Mouse (Mus musculus) limb, embryonic 13.5 days (tissue): ENCODE measurements around the gene Laptm4a. TPM values are rescaled to one million over a fixed set of nuclear protein-coding genes. Genes with fewer than 3 reads are reported as not detected.

Source experiments
- ATAC-seq: fragments of 200-750 bp; cut with Nextera tagmentation; 2 replicates; pipeline ENCODE4 v1.8.0; 2017; ENCODE audit warnings: low read depth, moderate number of reproducible peaks, moderate TSS enrichment; ENCODE audit not compliant: low FRiP score
- H3K27ac ChIP-seq: fragments of 300-500 bp; sonication (generic); 2 replicates; pipeline ENCODE4 v1.5.1; 2015; ENCODE audit warnings: inconsistent platforms, mild to moderate bottlenecking, moderate library complexity
- H3K27me3 ChIP-seq: fragments of 300-500 bp; sonication (generic); 2 replicates; pipeline ENCODE4 v1.6.1; 2015; ENCODE audit warnings: mild to moderate bottlenecking, inconsistent platforms
- H3K36me3 ChIP-seq: fragments of 300-500 bp; sonication (generic); 2 replicates; pipeline ENCODE4 v1.6.1; 2015; ENCODE audit warnings: inconsistent platforms, mild to moderate bottlenecking, moderate library complexity
- H3K4me1 ChIP-seq: fragments of 300-500 bp; sonication (generic); 2 replicates; pipeline ENCODE4 v1.6.1; 2015; ENCODE audit warnings: inconsistent platforms
- H3K4me2 ChIP-seq: fragments of 300-500 bp; sonication (generic); replicated peaks from 2 replicates; pipeline ENCODE4 v1.6.1; 2015; ENCODE audit warnings: inconsistent platforms, mild to moderate bottlenecking, moderate library complexity
- H3K4me3 ChIP-seq: fragments of 300-500 bp; sonication (generic); 2 replicates; pipeline ENCODE4 v1.5.1; 2015; ENCODE audit warnings: moderate library complexity, mild to moderate bottlenecking, inconsistent platforms
- H3K9ac ChIP-seq: fragments of 300-500 bp; sonication (generic); 2 replicates; pipeline ENCODE4 v1.6.1; 2015; ENCODE audit warnings: mild to moderate bottlenecking, inconsistent platforms
- H3K9me3 ChIP-seq: fragments of 300-500 bp; sonication (generic); 2 replicates; pipeline ENCODE4 v1.6.1; 2016; ENCODE audit warnings: inconsistent platforms
- WGBS: fragments of 180-500 bp; shearing (Covaris S2); methylation state at CpG from one replicate; pipeline ENCODE4 v1.1.7; 2015; 5-methylcytosine and 5-hydroxymethylcytosine counted together
- polyA plus RNA-seq: library from polyadenylated mRNA; unstranded; fragments of >200 nt; fragmentation: Nextera tagmentation; extraction: Ambion mirVana; gene quantifications from 2 replicates; pipeline ENCODE4 v1.2.1, GENCODE M21; 2015

Laptm4a gene
- polyA plus RNA-seq, 1 experiment from 2014 or later = 391 TPM

DNA sequence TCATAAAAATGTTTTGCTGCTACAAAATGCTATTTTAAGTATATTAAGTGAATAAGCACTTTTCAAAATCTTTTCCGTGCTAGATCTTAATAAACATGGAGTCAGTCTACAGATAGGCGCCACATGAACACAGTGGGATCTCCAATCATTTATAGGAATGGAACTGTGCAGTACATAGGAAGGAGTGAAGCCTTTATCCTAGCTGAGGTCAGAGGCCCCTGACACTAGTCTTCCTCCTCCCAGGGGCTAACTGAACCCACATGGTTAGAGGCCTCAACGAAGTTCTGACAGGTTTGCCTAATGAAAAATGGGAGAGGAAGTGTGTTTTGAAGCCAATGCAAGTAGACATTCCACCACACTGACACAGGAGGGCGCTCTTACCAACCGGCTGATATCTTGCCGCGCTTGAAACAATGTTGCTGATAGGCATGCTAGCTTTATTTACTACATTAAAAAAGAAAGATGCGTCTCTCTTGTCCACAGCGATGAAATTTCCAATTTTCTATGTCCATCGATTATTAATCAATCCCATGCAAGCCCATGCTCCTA lies 32.3 kb upstream of the Laptm4a start:
- no peaks in the 10 kb centered on the region for H3K9me3 ChIP-seq
- WGBS = 14% methylated on average over 10 of the region's 10 CpGs
- no peak for ATAC-seq

DNA sequence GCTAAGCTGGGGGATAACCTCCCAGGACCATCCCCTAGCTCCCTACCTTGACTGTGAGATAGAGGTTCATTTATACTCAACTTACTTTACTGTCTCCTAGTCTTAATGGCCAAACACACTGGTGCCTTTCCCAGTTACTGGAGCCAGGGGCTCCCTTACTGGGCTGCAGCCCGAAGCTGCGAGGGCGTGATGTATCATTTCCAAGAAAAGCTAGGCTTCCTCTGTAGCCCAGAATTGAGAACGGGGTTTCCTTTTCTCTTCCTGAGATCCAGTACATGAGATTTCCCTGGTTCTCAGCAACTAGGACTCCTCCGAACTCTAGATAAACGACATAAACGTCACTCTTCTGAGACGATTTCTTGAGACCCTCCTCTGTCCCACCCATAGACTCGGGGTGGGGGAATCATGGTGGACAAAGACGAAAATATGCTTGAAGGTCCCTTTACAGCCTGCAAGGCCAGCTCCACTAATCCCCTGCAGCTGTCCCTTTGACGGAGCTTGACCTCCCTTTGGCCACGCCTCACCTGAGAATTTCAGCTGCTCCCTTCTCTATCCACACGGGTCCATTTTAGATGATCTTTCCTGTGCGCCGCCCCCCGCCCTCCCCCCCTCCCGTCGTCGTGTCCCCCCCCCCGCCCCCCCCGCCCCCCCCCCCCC lies 28.5 kb upstream of the Laptm4a start:
- peak overlapping the region; percentile 45; the same call in 1 of the 2 replicates for H3K4me2 ChIP-seq

More for the DNA sequence above, 32.3 kb upstream of the Laptm4a start:
- Histone ChIP-seq H3K4me3 (no peak overlapping the region), H3K9ac (no peak overlapping the region), H3K36me3 (no peaks in the 10 kb centered on the region), H3K27me3 (no peaks in the 10 kb centered on the region), H3K4me2 (no peak overlapping the region), H3K4me1 (peaks cover 29% of the 10 kb centered on the region), H3K27ac (no peak overlapping the region)

DNA sequence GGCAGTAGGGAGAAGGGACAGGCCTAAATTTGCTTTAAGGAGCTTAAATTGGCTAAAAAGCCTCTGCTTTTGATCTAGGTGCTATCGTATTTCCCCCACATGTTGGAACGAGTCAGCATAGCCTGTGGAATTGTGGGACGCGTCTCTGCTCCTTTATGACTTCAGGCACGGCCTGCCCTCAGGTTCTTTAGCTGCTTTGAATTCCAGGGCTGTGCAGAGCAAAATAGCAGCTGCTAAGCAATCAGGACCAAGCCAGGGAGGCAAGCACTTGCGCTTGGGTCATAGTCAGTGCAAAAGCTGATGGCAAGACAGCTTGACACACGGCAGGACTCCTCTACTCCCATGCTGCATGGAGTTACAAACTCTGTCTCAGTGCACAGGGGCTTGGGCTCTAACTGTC lies 24.3 kb upstream of the Laptm4a start:
- H3K4me1 ChIP-seq = peaks cover 45% of the 10 kb centered on the region
- H3K27ac ChIP-seq = peak overlapping the region; percentile 45
- no peaks in the 10 kb centered on the region for H3K9me3 ChIP-seq
- no peak overlapping the region for H3K4me2 ChIP-seq
- ATAC-seq = peak; percentile 55
- H3K4me3 ChIP-seq = no peak overlapping the region
- 6% methylated on average over 7 of the region's 7 CpGs for WGBS
- H3K36me3 ChIP-seq = no peaks in the 10 kb centered on the region
- H3K9ac ChIP-seq = no peak overlapping the region
- no peaks in the 10 kb centered on the region for H3K27me3 ChIP-seq

More for the DNA sequence above, 28.5 kb upstream of the Laptm4a start:
- H3K27ac ChIP-seq = no peak overlapping the region; the same call in 1 of the 2 replicates
- H3K36me3 ChIP-seq = no peaks in the 10 kb centered on the region
- no peak for ATAC-seq
- H3K9me3 ChIP-seq = no peaks in the 10 kb centered on the region
- H3K9ac ChIP-seq = no peak overlapping the region
- WGBS = 38% methylated on average over 15 of the region's 21 CpGs
- H3K27me3 ChIP-seq = no peaks in the 10 kb centered on the region
- H3K4me3 ChIP-seq = no peak overlapping the region
- H3K4me1 ChIP-seq = peaks cover 20% of the 10 kb centered on the region

DNA sequence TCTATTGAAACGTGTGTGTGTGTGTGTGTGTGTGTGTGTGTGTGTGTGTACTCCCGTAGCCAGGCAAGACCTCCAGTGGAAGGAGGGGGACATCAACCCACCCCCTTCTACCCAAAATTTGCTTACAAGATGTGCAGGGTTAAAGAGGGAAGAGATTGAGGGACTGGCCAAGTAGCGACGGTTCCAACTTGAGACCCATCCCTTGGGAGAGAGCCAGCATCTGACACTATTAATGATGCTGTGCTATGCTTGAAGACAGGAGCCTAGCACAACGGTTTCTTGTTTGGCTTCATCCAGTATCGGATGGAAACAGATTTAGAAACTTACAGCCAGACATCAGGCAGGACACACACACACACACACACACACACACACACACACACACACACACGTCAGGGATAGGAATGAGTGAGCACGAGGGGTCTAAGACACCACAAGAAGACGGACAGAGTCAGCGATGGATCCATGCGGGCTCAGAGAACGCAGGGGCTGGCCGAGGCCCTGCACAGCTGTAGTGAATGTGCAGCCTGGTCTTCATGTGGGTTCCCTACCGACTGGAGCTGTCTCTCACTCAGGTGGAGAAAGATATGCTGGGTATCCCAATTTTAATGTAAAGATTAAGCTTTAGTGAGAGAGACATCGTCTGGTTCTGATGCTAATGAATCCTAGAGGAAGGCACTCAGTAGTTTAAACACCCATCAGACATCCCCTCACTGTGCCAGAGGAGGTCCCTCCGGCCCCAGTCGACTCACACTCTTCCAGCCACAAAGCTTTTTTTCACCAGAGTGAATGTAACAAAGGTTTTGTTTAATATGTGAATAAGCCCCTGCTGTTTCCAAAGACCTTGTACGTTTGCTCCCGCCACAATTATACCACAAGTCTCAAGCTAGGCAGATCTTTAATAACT lies 22.3 kb upstream of the Laptm4a start:
- Histone ChIP-seq H3K27ac (peak overlapping the region; percentile 52; the same call in 1 of the 2 replicates), H3K27me3 (no peaks in the 10 kb centered on the region), H3K4me2 (no peak overlapping the region), H3K9me3 (no peaks in the 10 kb centered on the region), H3K9ac (no peak overlapping the region), H3K4me3 (no peak overlapping the region), H3K36me3 (no peaks in the 10 kb centered on the region), H3K4me1 (peaks cover 43% of the 10 kb centered on the region)
- no peak for ATAC-seq
- 71% methylated on average over 19 of the region's 19 CpGs for WGBS

DNA sequence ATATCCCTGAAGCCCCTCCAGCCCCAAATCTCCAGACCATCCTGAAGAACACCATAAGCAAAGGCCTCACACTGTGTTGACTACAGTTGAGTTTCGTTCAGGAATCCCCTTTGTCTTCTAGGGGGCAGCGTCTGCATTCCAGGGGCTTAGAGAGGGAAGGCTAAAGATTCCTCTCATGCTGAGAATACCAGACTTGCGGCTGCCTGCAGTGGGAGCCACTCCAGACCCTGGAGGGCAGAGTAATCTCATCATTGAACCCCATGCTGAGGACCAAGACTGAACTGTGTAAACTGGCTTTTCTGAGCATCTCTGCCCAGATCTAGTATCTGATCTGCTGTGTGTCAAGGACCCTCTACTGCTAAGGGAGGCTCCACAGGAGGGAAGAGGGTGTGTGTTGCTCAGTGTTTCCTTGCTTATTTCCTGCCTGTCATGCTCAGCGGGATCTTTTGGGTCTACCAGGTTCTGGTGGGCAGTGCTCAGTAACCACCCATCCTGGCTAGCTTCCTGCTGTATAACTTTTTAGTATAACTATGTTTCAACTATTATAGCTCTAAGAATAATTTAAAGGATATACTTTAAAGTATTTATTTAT lies 21.3 kb upstream of the Laptm4a start:
- no peak overlapping the region for H3K4me3 ChIP-seq
- 36% methylated on average over 4 of the region's 4 CpGs for WGBS
- no peaks in the 10 kb centered on the region for H3K9me3 ChIP-seq
- H3K27me3 ChIP-seq = no peaks in the 10 kb centered on the region
- H3K27ac ChIP-seq = peak overlapping the region; percentile 55
- H3K4me2 ChIP-seq = no peak overlapping the region
- H3K36me3 ChIP-seq = no peaks in the 10 kb centered on the region
- no peak overlapping the region for H3K9ac ChIP-seq
- ATAC-seq = 0 out of 2 replicates have a peak, but pooled peaks have one; percentile 41
- H3K4me1 ChIP-seq = peaks cover 40% of the 10 kb centered on the region

DNA sequence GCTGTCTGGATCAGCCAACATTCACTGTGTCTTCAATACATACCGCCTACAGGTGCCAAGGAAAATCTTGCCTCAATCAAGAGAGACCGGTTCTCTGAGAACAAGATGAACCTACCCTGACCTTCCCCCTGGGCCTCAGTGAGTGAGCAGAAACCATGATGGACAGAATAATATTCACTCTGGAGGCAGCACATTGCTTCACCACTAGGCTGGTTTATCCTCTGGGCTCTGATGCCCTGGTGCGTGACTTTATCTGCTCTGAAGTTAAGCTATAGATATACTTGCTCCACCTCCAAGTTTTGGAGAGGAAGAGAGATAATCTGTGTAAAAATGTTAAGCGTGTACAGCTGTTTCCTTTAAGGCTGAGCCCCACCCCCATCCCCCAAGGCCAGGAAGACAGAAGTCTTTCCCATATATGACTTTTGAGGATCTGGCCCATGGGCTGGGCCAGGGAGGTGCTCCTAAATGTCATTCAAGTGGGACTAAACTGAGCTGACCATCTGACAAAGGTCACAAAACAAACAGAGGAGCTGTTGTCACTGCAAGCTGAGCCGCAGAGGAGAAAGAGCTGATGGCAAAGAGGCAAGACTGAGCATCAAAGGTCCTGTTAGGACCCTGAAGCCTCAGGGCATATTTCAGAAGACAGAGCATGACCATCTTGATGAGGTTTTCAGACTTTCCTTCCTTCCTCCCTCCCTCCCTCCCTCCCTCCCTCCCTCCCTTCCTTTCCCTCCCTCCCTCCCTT lies 20.4 kb upstream of the Laptm4a start:
- WGBS = 33% methylated on average over 5 of the region's 5 CpGs
- Histone ChIP-seq H3K4me2 (no peak overlapping the region), H3K9me3 (no peaks in the 10 kb centered on the region), H3K9ac (no peak overlapping the region), H3K36me3 (no peaks in the 10 kb centered on the region), H3K4me1 (peaks cover 40% of the 10 kb centered on the region), H3K4me3 (no peak overlapping the region), H3K27me3 (no peaks in the 10 kb centered on the region), H3K27ac (peak overlapping the region; percentile 2; the same call in 1 of the 2 replicates)
- ATAC-seq = no peak

DNA sequence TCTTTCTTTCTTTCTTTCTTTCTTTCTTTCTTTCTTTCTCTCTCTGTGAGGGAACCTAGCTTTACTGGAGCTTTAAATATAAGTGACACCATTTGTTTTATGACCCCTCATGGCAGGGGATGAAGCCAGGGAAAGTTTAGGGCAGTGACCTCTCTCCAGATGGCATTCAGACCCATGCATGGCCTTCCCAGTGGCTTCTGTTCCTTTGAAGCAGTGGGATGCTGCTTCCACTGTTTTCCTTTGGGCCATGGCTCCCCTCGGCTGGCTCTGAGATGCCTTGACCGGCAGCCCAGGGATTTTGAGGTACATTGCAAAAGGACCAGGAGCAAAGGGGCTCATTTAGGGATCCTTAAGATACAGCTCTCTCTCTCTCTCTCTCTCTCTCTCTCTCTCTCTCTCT lies 19.5 kb upstream of the Laptm4a start:
- Histone ChIP-seq H3K36me3 (no peaks in the 10 kb centered on the region), H3K9me3 (no peaks in the 10 kb centered on the region), H3K4me3 (no peak overlapping the region), H3K9ac (no peak overlapping the region), H3K4me1 (peaks cover 38% of the 10 kb centered on the region), H3K27ac (no peak overlapping the region), H3K27me3 (no peaks in the 10 kb centered on the region), H3K4me2 (no peak overlapping the region)
- WGBS = 12% methylated on average over 2 of the region's 2 CpGs
- no peak for ATAC-seq

DNA sequence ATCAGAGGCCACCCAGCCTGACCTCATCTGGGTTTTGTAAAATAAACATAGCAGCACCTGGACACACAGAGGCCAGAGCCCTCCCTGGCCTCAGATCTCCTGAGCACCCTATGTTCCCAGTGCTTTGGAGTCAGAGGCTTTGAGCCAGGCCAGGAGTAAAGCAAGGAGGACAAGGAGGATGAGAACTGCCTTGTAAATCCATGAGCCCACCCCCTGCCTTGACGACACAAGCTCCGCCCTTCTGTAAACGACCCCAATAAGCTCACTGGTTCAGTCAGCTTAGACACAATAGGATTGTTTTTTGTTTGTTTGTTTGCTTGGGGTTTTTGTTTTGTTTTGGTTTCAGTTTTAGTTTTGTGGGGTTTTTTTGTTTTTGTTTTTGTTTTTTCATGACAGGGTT lies 19.0 kb upstream of the Laptm4a start:
- no peaks in the 10 kb centered on the region for H3K9me3 ChIP-seq
- ATAC-seq = no peak
- no peaks in the 10 kb centered on the region for H3K27me3 ChIP-seq
- no peak overlapping the region for H3K9ac ChIP-seq
- peaks cover 33% of the 10 kb centered on the region for H3K4me1 ChIP-seq
- no peaks in the 10 kb centered on the region for H3K36me3 ChIP-seq
- H3K4me2 ChIP-seq = no peak overlapping the region
- no peak overlapping the region for H3K27ac ChIP-seq
- H3K4me3 ChIP-seq = no peak overlapping the region
- 22% methylated on average over 3 of the region's 3 CpGs for WGBS

DNA sequence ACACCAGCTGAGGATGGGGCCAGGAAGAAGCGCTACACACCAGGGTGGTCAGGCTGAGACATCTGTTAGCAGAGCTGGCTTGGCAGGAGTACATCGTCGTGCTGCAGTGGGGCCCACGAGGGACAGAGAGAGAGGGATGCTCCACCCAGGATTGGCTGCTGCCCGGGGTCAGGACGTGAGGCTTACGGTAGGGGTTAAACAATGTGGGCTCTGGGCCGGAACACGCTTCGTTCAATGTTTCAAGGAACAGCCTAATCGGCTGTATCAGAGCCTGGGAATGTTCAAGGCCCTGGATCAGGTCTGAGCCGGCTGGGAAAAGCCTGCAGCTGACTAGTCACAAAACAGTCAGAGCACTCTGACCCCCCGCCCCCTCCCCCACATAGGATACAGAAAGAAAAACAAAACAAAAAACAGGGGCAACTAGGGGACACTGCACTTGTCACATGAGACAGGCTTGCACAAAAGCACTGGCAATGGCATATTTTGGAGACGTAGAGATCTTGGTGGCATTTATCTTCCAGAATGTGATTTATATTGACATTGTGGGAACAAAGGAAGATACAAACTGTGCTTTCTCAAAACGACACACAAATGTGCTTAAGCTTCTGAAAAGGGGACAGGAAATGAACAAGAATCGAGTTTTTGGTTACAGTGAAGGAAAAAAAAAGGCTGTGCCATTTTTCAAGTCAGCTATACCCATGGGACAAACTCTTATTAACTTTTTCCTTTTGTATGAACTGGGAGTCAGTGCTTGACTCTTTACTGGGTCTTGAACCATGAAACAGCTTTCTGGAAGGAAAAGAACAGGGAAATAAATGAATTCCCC lies 8.4 kb upstream of the Laptm4a start:
- Histone ChIP-seq H3K36me3 (no peaks in the 10 kb centered on the region), H3K9me3 (no peaks in the 10 kb centered on the region), H3K27ac (peak overlapping the region; percentile 90), H3K9ac (peak overlapping the region; percentile 35; the same call in 1 of the 2 replicates), H3K27me3 (no peaks in the 10 kb centered on the region), H3K4me1 (peaks cover 38% of the 10 kb centered on the region), H3K4me3 (no peak overlapping the region), H3K4me2 (peak overlapping the region; percentile 34)
- ATAC-seq = peak; percentile 76
- 10% methylated on average over 16 of the region's 16 CpGs for WGBS

DNA sequence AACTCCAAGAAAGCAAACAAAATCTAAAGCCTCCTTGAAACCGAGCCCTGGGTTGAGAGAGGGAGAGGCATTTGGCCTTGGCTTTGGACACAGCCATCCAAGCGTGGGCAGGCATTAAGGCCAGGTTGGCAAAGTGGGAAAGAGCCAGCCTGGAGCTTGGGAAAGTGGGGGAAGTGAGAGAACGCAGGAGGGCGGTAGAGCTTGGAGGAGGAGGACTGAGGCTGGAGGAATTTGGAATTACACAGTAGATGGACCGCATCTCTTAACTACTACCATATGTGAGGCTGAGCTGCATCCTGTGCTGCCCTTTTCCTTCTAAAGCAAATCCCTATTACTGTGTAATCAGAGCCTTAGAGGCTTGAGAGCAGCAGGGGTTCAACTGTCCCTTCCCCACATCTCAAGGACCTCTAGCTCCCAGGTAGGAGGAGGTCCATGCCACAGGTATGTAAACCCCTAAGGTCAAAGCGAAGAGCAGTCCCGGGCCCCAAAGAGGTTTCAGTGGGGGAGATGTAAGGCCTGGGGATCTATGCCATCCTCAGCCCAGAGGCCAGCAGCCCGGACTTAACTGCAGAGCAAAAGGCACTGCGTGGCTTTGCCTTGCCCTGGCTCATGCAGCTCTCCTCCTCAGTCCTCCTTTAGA lies 7.6 kb upstream of the Laptm4a start:
- peak; percentile 87 for ATAC-seq
- peaks cover 38% of the 10 kb centered on the region for H3K4me1 ChIP-seq
- H3K9me3 ChIP-seq = no peaks in the 10 kb centered on the region
- no peaks in the 10 kb centered on the region for H3K27me3 ChIP-seq
- WGBS = 19% methylated on average over 9 of the region's 9 CpGs
- H3K9ac ChIP-seq = peak overlapping the region; percentile 2; the same call in 1 of the 2 replicates
- peak overlapping the region; percentile 90 for H3K27ac ChIP-seq
- no peaks in the 10 kb centered on the region for H3K36me3 ChIP-seq
- peak overlapping the region; percentile 34 for H3K4me2 ChIP-seq
- H3K4me3 ChIP-seq = no peak overlapping the region
